In genomic region chr2:142590284-142590724, GRCm38 (mm10) we compare ENCODE assay signal across 12 mouse cellular contexts.
DNase-seq lines count a peak whose midpoint lies in the region; ATAC-seq and TF ChIP-seq lines count a peak whose summit lies in the region.
"Had no signal": no experiment of that assay in that cellular context is flagged by ENCODE, and none has a peak within 500 bp of the region (broad histone marks: within the 10 kb centered on the region; RNA-seq: fewer than 3 reads in every experiment).

No protein-coding gene starts in this region.

- no peaks in the 10 kb centered on the region for H3K27me3 ChIP-seq in kidney, postnatal 0 days (ENCODE audit: insufficient read depth, low read length)
- 0 out of 2 replicates have a peak, but pooled peaks cover 2% of the 10 kb centered on the region for H3K27me3 ChIP-seq in forebrain, embryonic 13.5 days
- H3K27me3 ChIP-seq in limb, embryonic 11.5 days (ENCODE audit: control insufficient read depth, insufficient read depth, low read length) = no peaks in the 10 kb centered on the region
- H3K27me3 ChIP-seq in neural tube, embryonic 12.5 days (replicated peaks) = no peaks in the 10 kb centered on the region

- H3K27ac ChIP-seq in kidney, postnatal 0 days = no peak overlapping the region
- no peak overlapping the region for H3K27ac ChIP-seq in forebrain, embryonic 13.5 days
- no peak overlapping the region for H3K27ac ChIP-seq in limb, embryonic 11.5 days (replicated peaks; ENCODE audit: low read depth, low read length)
- no peak overlapping the region for H3K27ac ChIP-seq in neural tube, embryonic 12.5 days
- H3K27ac ChIP-seq in gastrocnemius, adult 2 months = no peak overlapping the region
- H3K27ac ChIP-seq: layer of hippocampus, adult 2 months; macrophage had no signal

- H3K9ac ChIP-seq in kidney, postnatal 0 days (ENCODE audit: low read depth, low read length) = no peak overlapping the region
- no peak overlapping the region for H3K9ac ChIP-seq in forebrain, embryonic 13.5 days
- H3K9ac ChIP-seq in limb, embryonic 11.5 days (ENCODE audit: low read length) = no peak overlapping the region
- H3K9ac ChIP-seq in neural tube, embryonic 12.5 days = no peak overlapping the region

- no peaks in the 10 kb centered on the region for H3K36me3 ChIP-seq in kidney, postnatal 0 days (ENCODE audit: insufficient read depth, low read length)
- no peaks in the 10 kb centered on the region for H3K36me3 ChIP-seq in forebrain, embryonic 13.5 days (ENCODE audit: poor library complexity, severe bottlenecking)
- H3K36me3 ChIP-seq in limb, embryonic 11.5 days (ENCODE audit: control insufficient read depth, insufficient read depth, low read length) = no peaks in the 10 kb centered on the region
- no peaks in the 10 kb centered on the region for H3K36me3 ChIP-seq in neural tube, embryonic 12.5 days

- WGBS in kidney, postnatal 0 days = 32% methylated on average over 6 of the region's 6 CpGs
- 5% methylated on average over 6 of the region's 6 CpGs for WGBS in forebrain, embryonic 13.5 days
- WGBS in limb, embryonic 11.5 days = 22% methylated on average over 6 of the region's 6 CpGs
- 10% methylated on average over 6 of the region's 6 CpGs for WGBS in neural tube, embryonic 12.5 days

- no peak overlapping the region for H3K4me3 ChIP-seq in kidney, postnatal 0 days (replicated peaks; ENCODE audit: low read depth, low read length)
- H3K4me3 ChIP-seq in forebrain, embryonic 13.5 days = no peak overlapping the region
- no peak overlapping the region for H3K4me3 ChIP-seq in limb, embryonic 11.5 days (ENCODE audit: low read depth, low read length)
- no peak overlapping the region for H3K4me3 ChIP-seq in neural tube, embryonic 12.5 days
- H3K4me3 ChIP-seq in gastrocnemius, adult 2 months = no peak overlapping the region
- H3K4me3 ChIP-seq: layer of hippocampus, adult 2 months had no signal

- H3K4me1 ChIP-seq in kidney, postnatal 0 days (replicated peaks; ENCODE audit: insufficient read depth, low read length) = no peaks in the 10 kb centered on the region
- H3K4me1 ChIP-seq in forebrain, embryonic 13.5 days = peaks cover 15% of the 10 kb centered on the region
- H3K4me1 ChIP-seq in limb, embryonic 11.5 days (ENCODE audit: control insufficient read depth, insufficient read depth, low read length) = peaks cover 3% of the 10 kb centered on the region; the same call in 1 of the 2 replicates
- H3K4me1 ChIP-seq in neural tube, embryonic 12.5 days = peaks cover 18% of the 10 kb centered on the region

- intact Hi-C loops in gastrocnemius, adult 2 months (cut with DNase I) = no loop called here

- no peak for ATAC-seq in kidney, postnatal 0 days (replicated peaks; ENCODE audit: low FRiP score, low read depth)
- ATAC-seq in forebrain, embryonic 13.5 days = 0 out of 2 replicates have a peak, but pooled peaks have one; percentile 15
- ATAC-seq in limb, embryonic 11.5 days (ENCODE audit: insufficient number of reproducible peaks, low FRiP score, low TSS enrichment, low read depth) = peak; percentile 52; the same call in 1 of the 2 replicates
- ATAC-seq in neural tube, embryonic 12.5 days (ENCODE audit: low FRiP score, low read depth) = peak; percentile 18; the same call in 1 of the 2 replicates

- H3K9me3 ChIP-seq in kidney, postnatal 0 days (replicated peaks; ENCODE audit: low read length) = no peaks in the 10 kb centered on the region
- no peaks in the 10 kb centered on the region for H3K9me3 ChIP-seq in forebrain, embryonic 13.5 days (replicated peaks)
- no peaks in the 10 kb centered on the region for H3K9me3 ChIP-seq in limb, embryonic 11.5 days (ENCODE audit: control insufficient read depth, low read length)
- H3K9me3 ChIP-seq in neural tube, embryonic 12.5 days = no peaks in the 10 kb centered on the region

- TF ChIP-seq CTCF in kidney, postnatal 0 days (IDR thresholded peaks at IDR 0.05; ENCODE audit: low read depth) = no peak
- TF ChIP-seq CTCF in gastrocnemius, adult 2 months (IDR thresholded peaks at IDR 0.05) = no peak

- H3K4me2 ChIP-seq in kidney, postnatal 0 days (ENCODE audit: low read length) = no peak overlapping the region
- H3K4me2 ChIP-seq in forebrain, embryonic 13.5 days = peak overlapping the region; percentile 35; the same call in 1 of the 2 replicates
- H3K4me2 ChIP-seq in limb, embryonic 11.5 days (ENCODE audit: low read depth, severe bottlenecking) = no peak overlapping the region
- H3K4me2 ChIP-seq in neural tube, embryonic 12.5 days (replicated peaks) = peak overlapping the region; percentile 12; the same call in 1 of the 2 replicates

- peak; percentile 14 for DNase-seq in kidney, postnatal 0 days (ENCODE audit: low spot score)
- no peak for DNase-seq in kidney, postnatal 10 days
- no peak for DNase-seq in limb, embryonic 11.5 days (ENCODE audit: low spot score)
- no peak for DNase-seq in yolk sac, embryonic 10.5 days (ENCODE audit: low spot score)
- DNase-seq in gastrocnemius, adult 2 months = no peak
- no peak for DNase-seq in layer of hippocampus, adult 9-11 months
- DNase-seq: cerebellum, postnatal 36 days; thymus, postnatal 25 days had no signal

Comparison
In these comparisons a context has a peak if more than half of its experiments do, and no peak if none do; other contexts are left out.
1. H3K4me2 ChIP-seq: peak in forebrain, embryonic 13.5 days (single experiment) and neural tube, embryonic 12.5 days (single experiment); none in kidney, postnatal 0 days (single experiment) and limb, embryonic 11.5 days (single experiment).